Mouse (Mus musculus) retina, embryonic 14.5 days (tissue): ENCODE data around the gene Rpl11.

ENCODE experiments used
- DNase-seq: peaks from one replicate; pipeline ENCODE4 v3.0.0-alpha.2; 2015; ENCODE audit warnings: low spot score

Gene Rpl11

GRCm38 (mm10) chr4:136027416-136028131, 25.7 kb downstream of the Rpl11 start:
- no peak for DNase-seq

GRCm38 (mm10) chr4:136025350-136025749, 27.9 kb downstream of the Rpl11 start:
- no peak for DNase-seq

- DNase-seq, result no peak
These were observed 30.3 kb downstream of the Rpl11 start for GRCm38 (mm10) chr4:136022924-136023323.

- peak; percentile 100 for DNase-seq
These were observed 31.6 kb downstream of the Rpl11 start, which contains the start of gene Eloa for GRCm38 (mm10) chr4:136021549-136022047. Eloa (minus strand) TSS chr4:136021763.

GRCm38 (mm10) chr4:136020743-136021548, 32.3 kb downstream of the Rpl11 start:
- DNase-seq, result peak; percentile 13

GRCm38 (mm10) chr4:136016059-136016602, 37.1 kb downstream of the Rpl11 start:
- DNase-seq, result no peak

GRCm38 (mm10) chr4:136010586-136010985, 42.6 kb downstream of the Rpl11 start:
- no peak for DNase-seq

- no peak for DNase-seq
These were observed 44.3 kb downstream of the Rpl11 start for GRCm38 (mm10) chr4:136008782-136009447.

GRCm38 (mm10) chr4:136006821-136007220, 46.4 kb downstream of the Rpl11 start:
- no peak for DNase-seq

DNA sequence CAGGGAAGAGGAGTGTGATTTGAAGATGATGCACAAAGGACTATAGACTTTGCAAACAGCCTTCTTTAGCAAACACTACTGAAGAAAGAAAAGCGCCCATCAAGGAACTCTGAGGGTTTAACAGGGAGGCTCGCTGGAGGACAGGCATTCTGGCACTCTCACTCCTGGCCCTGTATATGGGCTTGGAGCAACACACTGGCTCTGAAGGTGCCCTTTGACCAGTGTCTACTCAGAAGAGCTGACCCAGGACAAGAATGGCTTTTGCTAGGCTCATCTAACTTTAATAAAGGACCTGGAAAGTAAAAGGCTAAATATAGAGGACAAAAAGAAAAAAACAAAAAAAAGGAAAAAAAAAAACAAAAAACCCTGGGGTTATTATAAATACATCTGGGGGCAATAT, 48.3 kb downstream of the Rpl11 start:
- no peak for DNase-seq

DNA sequence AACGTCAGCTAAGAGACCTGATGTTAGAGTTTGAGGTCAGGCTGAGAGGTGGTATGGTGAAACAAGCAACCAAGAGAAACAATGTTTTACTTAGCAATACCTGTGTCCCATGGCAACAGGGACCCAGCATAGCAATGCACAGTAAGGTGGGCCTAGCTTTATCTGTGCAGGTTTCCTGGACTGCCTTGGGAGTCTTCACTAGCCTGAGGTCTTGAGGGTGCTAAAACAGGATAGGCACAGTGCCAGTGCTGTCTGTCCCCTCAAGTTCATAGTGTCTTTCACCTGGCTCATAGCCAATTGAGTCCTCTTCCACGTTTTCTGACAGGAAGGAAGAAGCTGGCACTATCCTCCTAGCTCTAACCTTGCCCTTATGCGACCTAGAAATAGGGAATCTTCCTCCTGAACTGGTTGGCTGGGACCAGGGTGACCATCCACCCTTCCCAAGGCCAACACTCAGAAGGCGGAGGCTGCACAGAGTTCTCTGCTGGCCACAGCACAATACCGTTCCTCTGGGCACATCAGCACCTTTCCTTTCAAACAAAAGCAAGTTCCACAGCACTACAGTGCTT, 49.0 kb downstream of the Rpl11 start:
- DNase-seq, result no peak

DNA sequence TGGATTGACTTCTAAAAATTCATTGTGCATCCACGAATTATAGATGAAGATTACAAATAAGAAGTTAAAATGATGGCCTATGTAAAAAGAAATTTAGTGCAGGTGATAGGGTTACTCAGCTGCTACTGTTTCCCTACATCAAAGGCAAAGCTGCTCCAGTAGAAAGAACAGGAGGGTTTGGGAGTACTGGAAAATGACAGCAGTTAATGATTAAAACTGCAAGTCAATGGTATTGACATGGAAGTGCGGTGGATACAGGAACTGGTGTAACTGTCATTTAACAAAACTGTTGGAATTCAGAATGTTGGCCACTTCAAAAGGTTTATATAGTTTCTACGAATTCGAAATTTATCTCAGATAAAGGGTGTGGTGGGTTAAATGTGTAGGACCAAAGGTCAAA, 58.1 kb downstream of the Rpl11 start:
- no peak for DNase-seq

- peak; percentile 20 for DNase-seq
These were observed 59.3 kb downstream of the Rpl11 start for GRCm38 (mm10) chr4:135993941-135994340.

DNA sequence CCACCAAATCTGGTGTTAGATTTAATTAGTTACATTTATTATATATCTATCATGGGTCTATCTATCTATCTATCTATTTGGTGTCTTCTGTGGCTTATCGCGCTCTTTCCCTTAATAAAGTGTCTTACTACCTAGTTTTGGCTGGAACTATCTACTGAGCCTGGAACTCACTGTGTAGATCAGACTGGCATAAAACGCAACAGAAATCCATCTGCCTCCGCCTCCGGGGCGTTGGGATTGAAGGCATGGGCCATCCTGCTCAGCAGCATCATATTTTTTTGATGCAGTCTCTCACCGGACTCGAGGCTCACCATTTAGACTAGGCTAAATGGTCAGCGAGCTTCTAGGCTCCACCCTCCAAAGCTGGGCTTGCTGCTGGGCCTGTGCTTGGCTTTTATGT, 65.5 kb downstream of the Rpl11 start:
- no peak for DNase-seq

- DNase-seq, result peak; percentile 93
These were observed 66.1 kb downstream of the Rpl11 start, which contains the start of gene Pithd1 for GRCm38 (mm10) chr4:135986943-135987710. Pithd1 (minus strand) TSS chr4:135987264.

DNA sequence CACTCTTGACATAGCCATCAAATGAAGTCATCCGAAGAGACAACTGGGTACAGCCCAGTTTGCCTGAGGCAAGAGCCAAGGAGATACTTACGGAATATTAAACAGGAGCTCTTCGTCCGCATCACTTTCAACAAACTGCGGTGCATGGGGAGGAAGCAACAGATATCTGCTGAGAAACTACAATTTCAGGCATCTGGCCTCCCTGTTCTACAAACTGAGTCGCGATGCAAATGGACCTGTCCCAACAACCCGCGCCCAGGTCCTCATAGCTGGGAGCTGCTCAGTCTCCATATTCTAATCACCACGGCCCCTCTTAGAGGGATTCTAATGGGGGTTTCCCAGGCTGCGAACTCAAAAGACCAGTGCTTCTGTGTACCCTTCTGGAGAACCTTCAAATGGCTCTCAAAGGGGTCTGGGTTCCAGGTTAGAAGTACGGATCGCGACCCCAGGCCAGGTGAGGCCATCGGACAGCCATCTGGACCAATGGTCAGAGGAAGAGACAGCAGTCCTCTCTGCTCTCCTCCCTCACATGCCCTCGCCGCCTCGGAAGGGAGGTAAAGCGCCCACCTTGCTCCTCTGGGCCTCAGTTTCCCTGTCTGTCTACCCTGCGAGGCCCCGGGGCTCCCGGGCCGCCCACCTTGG, 66.8 kb downstream of the Rpl11 start:
- DNase-seq, result peak; percentile 21

DNA sequence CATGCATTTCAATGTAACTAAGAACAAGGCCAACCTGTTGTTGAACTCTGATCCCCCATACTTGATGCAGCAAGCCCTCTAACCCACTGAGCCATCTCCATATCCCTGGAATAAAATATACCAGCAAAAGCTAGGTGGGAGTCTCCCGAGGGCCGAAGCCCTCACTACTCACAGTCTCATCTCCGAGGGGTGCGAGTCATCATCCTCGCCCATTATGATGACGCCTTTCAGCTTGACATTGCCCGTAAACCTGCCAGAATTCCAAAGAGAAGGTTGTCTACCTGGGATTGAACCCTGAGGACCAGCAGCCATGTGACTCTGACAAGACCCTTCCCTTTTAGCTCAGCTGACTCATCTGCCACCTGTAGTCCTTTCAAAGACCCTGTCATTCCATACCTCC, 67.5 kb downstream of the Rpl11 start:
- DNase-seq, result no peak

GRCm38 (mm10) chr4:135985193-135985592, 68.0 kb downstream of the Rpl11 start:
- DNase-seq, result no peak

DNA sequence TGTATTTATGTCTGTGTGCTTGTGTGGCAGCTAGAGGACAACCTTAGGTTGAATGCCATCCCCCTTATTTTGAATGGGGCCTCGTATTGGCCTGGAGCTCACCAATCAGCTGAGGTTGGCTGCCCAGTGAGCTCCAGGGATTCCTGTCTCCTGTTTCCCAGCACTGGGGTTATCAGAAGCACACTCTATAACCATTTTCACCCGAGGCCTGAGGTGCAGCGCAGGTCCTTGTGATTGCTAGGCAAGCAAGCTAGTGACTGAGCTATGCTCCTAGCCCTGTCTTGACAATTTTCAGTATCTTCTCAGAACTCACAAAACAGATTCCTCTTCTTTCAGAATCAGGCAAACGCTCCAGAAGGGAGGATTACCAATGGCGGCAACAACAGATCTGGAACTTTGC, 68.7 kb downstream of the Rpl11 start:
- DNase-seq, result no peak

GRCm38 (mm10) chr4:135981524-135982063, 71.6 kb downstream of the Rpl11 start:
- no peak for DNase-seq
